Mouse (Mus musculus): Measurements from ENCODE around the gene Hhat. TPM values are rescaled to one million over a fixed set of nuclear protein-coding genes. Genes with fewer than 3 reads are reported as not detected.

Hhat gene
- total and polyA plus RNA-seq, 3 experiments, result 0.21 to 1.2 (median 1.1) TPM

DNA sequence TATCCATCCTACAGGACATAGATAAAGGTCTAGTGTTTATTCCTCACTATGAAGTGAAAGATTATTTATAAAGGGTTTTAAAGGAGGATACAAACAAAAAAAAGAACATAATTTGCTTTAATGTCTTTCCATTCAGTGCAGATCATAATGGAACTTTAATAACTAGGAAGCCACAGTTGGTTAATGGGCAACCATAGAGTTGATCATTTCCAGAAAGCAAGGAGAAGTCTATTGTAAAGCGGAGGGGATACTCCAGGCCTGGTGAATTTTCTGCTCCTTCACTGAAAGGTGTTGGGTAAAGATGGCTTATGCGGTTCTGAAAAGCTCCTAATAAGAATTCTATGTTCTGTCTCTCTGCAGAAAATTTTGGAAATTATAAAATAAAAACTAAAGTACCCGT lies 169.8 kb downstream of the Hhat start:
- Histone ChIP-seq H3K27me3 (replicated peaks) (peaks cover 65% of the 10 kb centered on the region), H3K79me2 (replicated peaks; ENCODE audit: control insufficient read depth, extremely low read depth, insufficient read depth, poor library complexity, severe bottlenecking) (no peaks in the 10 kb centered on the region), H3K9ac (ENCODE audit: insufficient read depth, low read depth) (no peak overlapping the region), H3K4me1 (ENCODE audit: control insufficient read depth in 1 of 2, insufficient read depth in 2 of 2) (peaks cover 0 to 10% of the 10 kb centered on the region in 2 experiments; a peak in 2 of 4 replicates), H3K4me2 (ENCODE audit: insufficient read depth, low read depth, poor library complexity, severe bottlenecking) (no peak overlapping the region), H3K27ac (ENCODE audit: insufficient read depth, low read depth) (no peak overlapping the region), H3K9me3 (replicated peaks; ENCODE audit: low read length) (no peaks in the 10 kb centered on the region), H3K4me3 (replicated peaks in 1 of 3; ENCODE audit: low read depth in 2 of 3, low read length in 2 of 3, poor library complexity in 1 of 3) (no peak overlapping the region), H3K36me3 (replicated peaks in 1 of 2; ENCODE audit: control insufficient read depth in 1 of 2, insufficient read depth in 1 of 2, low read length in 1 of 2) (no peaks in the 10 kb centered on the region)
- DNase-seq (ENCODE audit: extremely low read depth), result no peak
- dilution Hi-C loops (cut with MboI; ENCODE audit: extremely low pct_ligation_motif_present, extremely low pct_unique_long_range_greater_than_20kb, low sequenced_read_pairs), result no loop called here
- no peak for TF ChIP-seq USF1 (IDR thresholded peaks at IDR 0.05; ENCODE audit: low read depth, low read length)
- in situ Hi-C loops (cut with MboI; ENCODE audit: low pct_ligation_motif_present, low pct_unique_long_range_greater_than_20kb, low sequenced_read_pairs), result loop anchor here (5.0 kb wide), 1 partner anchor 424 kb away; no protein-coding TSS in a partner anchor

DNA sequence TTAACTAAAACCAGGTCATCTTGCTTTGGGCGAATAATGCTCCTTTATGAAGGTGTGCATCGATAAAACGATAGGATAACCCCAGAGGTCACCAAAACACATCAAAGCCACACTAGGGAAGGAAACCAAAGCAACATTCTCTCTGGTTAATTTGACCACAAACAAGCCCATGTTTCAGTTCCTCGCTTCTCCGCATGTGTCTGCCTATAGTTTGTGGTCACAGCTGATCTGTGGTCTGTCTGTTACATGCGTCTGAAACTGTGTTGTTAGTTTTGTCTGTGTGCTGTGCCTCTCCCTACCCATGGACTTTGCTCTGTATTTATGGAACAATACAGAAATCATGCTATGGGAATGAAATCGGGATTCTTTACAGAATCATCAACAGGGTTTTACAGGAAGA lies 171.3 kb downstream of the Hhat start:
- in situ Hi-C loops (cut with MboI; ENCODE audit: low pct_ligation_motif_present, low pct_unique_long_range_greater_than_20kb, low sequenced_read_pairs) (loop anchor here (5.0 kb wide), 1 partner anchor 422 kb away; no protein-coding TSS in a partner anchor), dilution Hi-C loops (cut with MboI; ENCODE audit: extremely low pct_ligation_motif_present, extremely low pct_unique_long_range_greater_than_20kb, low sequenced_read_pairs) (no loop called here)
- Histone ChIP-seq H3K4me3 (replicated peaks in 1 of 3; ENCODE audit: low read depth in 2 of 3, low read length in 2 of 3, poor library complexity in 1 of 3) (no peak overlapping the region), H3K27me3 (replicated peaks) (peaks cover 64% of the 10 kb centered on the region), H3K4me2 (ENCODE audit: insufficient read depth, low read depth, poor library complexity, severe bottlenecking) (no peak overlapping the region), H3K9me3 (replicated peaks; ENCODE audit: low read length) (no peaks in the 10 kb centered on the region), H3K27ac (ENCODE audit: insufficient read depth, low read depth) (no peak overlapping the region), H3K79me2 (replicated peaks; ENCODE audit: control insufficient read depth, extremely low read depth, insufficient read depth, poor library complexity, severe bottlenecking) (no peaks in the 10 kb centered on the region), H3K9ac (ENCODE audit: insufficient read depth, low read depth) (no peak overlapping the region), H3K4me1 (ENCODE audit: control insufficient read depth in 1 of 2, insufficient read depth in 2 of 2) (peaks cover 0 to 10% of the 10 kb centered on the region in 2 experiments; a peak in 2 of 4 replicates), H3K36me3 (replicated peaks in 1 of 2; ENCODE audit: control insufficient read depth in 1 of 2, insufficient read depth in 1 of 2, low read length in 1 of 2) (no peaks in the 10 kb centered on the region)
- no peak for TF ChIP-seq MXI1 (IDR thresholded peaks at IDR 0.05; ENCODE audit: low read depth, low read length)
- TF ChIP-seq E2F4 (IDR thresholded peaks at IDR 0.05; ENCODE audit: insufficient replicate concordance, low read depth, low read length), result no peak
- no peak for TF ChIP-seq MYC (IDR thresholded peaks at IDR 0.05; ENCODE audit: low read depth, low read length)
- TF ChIP-seq BHLHE40 (IDR thresholded peaks at IDR 0.05; ENCODE audit: low read depth, low read length), result peak; percentile 56; the same call in 1 of the 2 replicates
- no peak for TF ChIP-seq RAD21 (IDR thresholded peaks at IDR 0.05; ENCODE audit: low read depth, low read length)
- TF ChIP-seq PAX5 (IDR thresholded peaks at IDR 0.05; ENCODE audit: low read length), result no peak
- peak; percentile 15 for DNase-seq (ENCODE audit: extremely low read depth)

- TF ChIP-seq GABPA (IDR thresholded peaks at IDR 0.05; ENCODE audit: insufficient replicate concordance, low read depth, low read length) (no peak), SMC3 (IDR thresholded peaks at IDR 0.05; ENCODE audit: low read depth, low read length) (peak; percentile 69), RCOR1 (conservative IDR thresholded peaks at IDR 0.05; ENCODE audit: low read depth, low read length) (no peak), CHD1 (IDR thresholded peaks at IDR 0.05; ENCODE audit: low read depth, low read length) (no peak), BHLHE40 (IDR thresholded peaks at IDR 0.05; ENCODE audit: low read depth, low read length) (no peak), CTCF (conservative IDR thresholded peaks at IDR 0.05 in 1 of 2, IDR thresholded peaks at IDR 0.05 in 1 of 2; ENCODE audit: low read depth in 2 of 2, low read length in 2 of 2) (peak; percentile 57 to 75), MYC (IDR thresholded peaks at IDR 0.05; ENCODE audit: low read depth, low read length) (no peak), ZMIZ1 (IDR thresholded peaks at IDR 0.05; ENCODE audit: low read depth, low read length) (no peak), NRF1 (IDR thresholded peaks at IDR 0.05; ENCODE audit: low read depth, low read length) (no peak), MAX (IDR thresholded peaks at IDR 0.05; ENCODE audit: low read length) (no peak), TCF12 (IDR thresholded peaks at IDR 0.05; ENCODE audit: low read depth, low read length) (no peak), RAD21 (IDR thresholded peaks at IDR 0.05; ENCODE audit: low read depth, low read length) (peak; percentile 80), ZC3H11A (IDR thresholded peaks at IDR 0.05; ENCODE audit: low read depth, low read length) (no peak), USF1 (IDR thresholded peaks at IDR 0.05; ENCODE audit: low read depth, low read length) (no peak)
- dilution Hi-C loops (cut with MboI; ENCODE audit: extremely low pct_ligation_motif_present, extremely low pct_unique_long_range_greater_than_20kb, low sequenced_read_pairs), result no loop called here
- in situ Hi-C loops (cut with MboI; ENCODE audit: low pct_ligation_motif_present, low pct_unique_long_range_greater_than_20kb, low sequenced_read_pairs), result no loop called here
- Histone ChIP-seq H3K79me2 (replicated peaks; ENCODE audit: control insufficient read depth, extremely low read depth, insufficient read depth, poor library complexity, severe bottlenecking) (no peaks in the 10 kb centered on the region), H3K4me2 (ENCODE audit: insufficient read depth, low read depth, poor library complexity, severe bottlenecking) (no peak overlapping the region), H3K27ac (ENCODE audit: insufficient read depth, low read depth) (no peak overlapping the region), H3K4me3 (replicated peaks in 1 of 3; ENCODE audit: low read depth in 2 of 3, low read length in 2 of 3, poor library complexity in 1 of 3) (no peak overlapping the region), H3K27me3 (replicated peaks) (peaks cover 53% of the 10 kb centered on the region), H3K4me1 (ENCODE audit: control insufficient read depth in 1 of 2, insufficient read depth in 2 of 2) (peaks cover 0 to 10% of the 10 kb centered on the region in 2 experiments; a peak in 2 of 4 replicates), H3K9ac (ENCODE audit: insufficient read depth, low read depth) (no peak overlapping the region), H3K9me3 (replicated peaks; ENCODE audit: low read length) (no peaks in the 10 kb centered on the region), H3K36me3 (replicated peaks in 1 of 2; ENCODE audit: control insufficient read depth in 1 of 2, insufficient read depth in 1 of 2, low read length in 1 of 2) (no peaks in the 10 kb centered on the region)
- DNase-seq (ENCODE audit: extremely low read depth), result peak; percentile 64
These were observed 172.6 kb downstream of the Hhat start for GRCm38 (mm10) chr1:192598380-192598779.
